Mouse (Mus musculus) hindbrain, embryonic 15.5 days (tissue): Measurements from ENCODE around the gene Epn2. TPM values are rescaled to one million over a fixed set of nuclear protein-coding genes. Genes with fewer than 3 reads are reported as not detected.

Experiments used
- ATAC-seq: fragments of 200-750 bp; cut with Nextera tagmentation; 2 replicates; pipeline ENCODE4 v1.8.0; 2017; ENCODE audit warnings: low read depth, moderate number of reproducible peaks, moderate TSS enrichment; ENCODE audit not compliant: low FRiP score
- H3K27ac ChIP-seq: fragments of 300-500 bp; sonication (generic); replicated peaks from 2 replicates; pipeline ENCODE4 v1.5.1; 2015; ENCODE audit warnings: mild to moderate bottlenecking, inconsistent platforms
- H3K27me3 ChIP-seq: fragments of 300-500 bp; sonication (generic); 2 replicates; pipeline ENCODE4 v1.6.1; 2015; ENCODE audit warnings: control low read depth, inconsistent platforms
- H3K36me3 ChIP-seq: fragments of 300-500 bp; sonication (generic); 2 replicates; pipeline ENCODE4 v1.6.1; 2015; ENCODE audit warnings: control low read depth, inconsistent platforms
- H3K4me1 ChIP-seq: fragments of 300-500 bp; sonication (generic); replicated peaks from 2 replicates; pipeline ENCODE4 v1.6.1; 2015; ENCODE audit warnings: control low read depth, inconsistent platforms
- H3K4me2 ChIP-seq: fragments of 300-500 bp; sonication (generic); 2 replicates; pipeline ENCODE4 v1.6.1; 2015; ENCODE audit warnings: moderate library complexity, mild to moderate bottlenecking, inconsistent platforms
- H3K4me3 ChIP-seq: fragments of 300-500 bp; sonication (generic); 2 replicates; pipeline ENCODE4 v1.5.1; 2015; ENCODE audit warnings: mild to moderate bottlenecking, inconsistent platforms
- H3K9ac ChIP-seq: fragments of 300-500 bp; sonication (generic); 2 replicates; pipeline ENCODE4 v1.6.1; 2015; ENCODE audit warnings: inconsistent platforms
- H3K9me3 ChIP-seq: fragments of 300-500 bp; sonication (generic); 2 replicates; pipeline ENCODE4 v1.6.1; 2016; ENCODE audit warnings: control low read depth, inconsistent platforms
- WGBS: fragments of 180-500 bp; shearing (Covaris S2); methylation state at CpG from one replicate; pipeline ENCODE4 v1.1.7; 2015; 5-methylcytosine and 5-hydroxymethylcytosine counted together
- polyA plus RNA-seq: library from polyadenylated mRNA; unstranded; fragments of >200 nt; fragmentation: Nextera tagmentation; extraction: Ambion mirVana; gene quantifications from 2 replicates; pipeline ENCODE4 v1.2.1, GENCODE M21; 2015

Gene Epn2
- polyA plus RNA-seq, 1 experiment from 2014 or later = 79.6 TPM

GRCm38 (mm10) chr11:61532820-61533219 is 46.7 kb downstream of the Epn2 start:
- no peak for ATAC-seq
- H3K27me3 ChIP-seq = no peaks in the 10 kb centered on the region
- peaks cover 12% of the 10 kb centered on the region for H3K4me1 ChIP-seq
- H3K4me3 ChIP-seq = no peak overlapping the region
- WGBS = 90% methylated on average over 2 of the region's 2 CpGs
- no peak overlapping the region for H3K27ac ChIP-seq
- no peaks in the 10 kb centered on the region for H3K36me3 ChIP-seq
- H3K9ac ChIP-seq = no peak overlapping the region
- H3K4me2 ChIP-seq = no peak overlapping the region
- no peaks in the 10 kb centered on the region for H3K9me3 ChIP-seq

- Histone ChIP-seq H3K36me3 (no peaks in the 10 kb centered on the region), H3K4me1 (peaks cover 12% of the 10 kb centered on the region), H3K27ac (peak overlapping the region; percentile 2), H3K4me2 (no peak overlapping the region), H3K9me3 (no peaks in the 10 kb centered on the region), H3K27me3 (no peaks in the 10 kb centered on the region), H3K9ac (no peak overlapping the region), H3K4me3 (no peak overlapping the region)
- ATAC-seq = peak; percentile 80
- WGBS = 13% methylated on average over 4 of the region's 4 CpGs
These were observed 50.2 kb downstream of the Epn2 start for GRCm38 (mm10) chr11:61529268-61529713.

- H3K27me3 ChIP-seq = no peaks in the 10 kb centered on the region
- peaks cover 12% of the 10 kb centered on the region for H3K4me1 ChIP-seq
- no peak overlapping the region for H3K4me3 ChIP-seq
- no peak overlapping the region for H3K4me2 ChIP-seq
- H3K9me3 ChIP-seq = no peaks in the 10 kb centered on the region
- no peak overlapping the region for H3K9ac ChIP-seq
- ATAC-seq = no peak
- no peak overlapping the region for H3K27ac ChIP-seq
- 0 out of 2 replicates have a peak, but pooled peaks cover 6% of the 10 kb centered on the region for H3K36me3 ChIP-seq
- WGBS = 72% methylated on average over 1 of the region's 1 CpGs
These were observed 52.6 kb downstream of the Epn2 start for GRCm38 (mm10) chr11:61526872-61527271.

- peaks cover 52% of the 10 kb centered on the region for H3K36me3 ChIP-seq
- H3K4me3 ChIP-seq = no peak overlapping the region
- no peaks in the 10 kb centered on the region for H3K4me1 ChIP-seq
- H3K4me2 ChIP-seq = no peak overlapping the region
- no peak overlapping the region for H3K27ac ChIP-seq
- ATAC-seq = no peak
- H3K9me3 ChIP-seq = no peaks in the 10 kb centered on the region
- H3K9ac ChIP-seq = no peak overlapping the region
- WGBS = 93% methylated on average over 3 of the region's 3 CpGs
- no peaks in the 10 kb centered on the region for H3K27me3 ChIP-seq
These were observed 59.9 kb downstream of the Epn2 start for GRCm38 (mm10) chr11:61519484-61520107.

- Histone ChIP-seq H3K4me1 (no peaks in the 10 kb centered on the region), H3K27me3 (no peaks in the 10 kb centered on the region), H3K9me3 (no peaks in the 10 kb centered on the region), H3K4me3 (no peak overlapping the region), H3K36me3 (peaks cover 57% of the 10 kb centered on the region), H3K4me2 (no peak overlapping the region), H3K9ac (no peak overlapping the region), H3K27ac (no peak overlapping the region)
- no peak for ATAC-seq
- WGBS = 94% methylated on average over 3 of the region's 3 CpGs
These were observed 60.6 kb downstream of the Epn2 start for GRCm38 (mm10) chr11:61518871-61519270.

GRCm38 (mm10) chr11:61517971-61518370 is 61.5 kb downstream of the Epn2 start:
- Histone ChIP-seq H3K9ac (no peak overlapping the region), H3K4me3 (no peak overlapping the region), H3K4me2 (no peak overlapping the region), H3K27me3 (no peaks in the 10 kb centered on the region), H3K9me3 (no peaks in the 10 kb centered on the region), H3K36me3 (peaks cover 57% of the 10 kb centered on the region), H3K4me1 (no peaks in the 10 kb centered on the region), H3K27ac (no peak overlapping the region)
- no peak for ATAC-seq
- 88% methylated on average over 1 of the region's 1 CpGs for WGBS

- Histone ChIP-seq H3K27me3 (no peaks in the 10 kb centered on the region), H3K9ac (no peak overlapping the region), H3K36me3 (peaks cover 42% of the 10 kb centered on the region), H3K4me1 (no peaks in the 10 kb centered on the region), H3K27ac (no peak overlapping the region), H3K4me3 (no peak overlapping the region), H3K4me2 (no peak overlapping the region), H3K9me3 (no peaks in the 10 kb centered on the region)
- 38% methylated on average over 3 of the region's 3 CpGs for WGBS
- no peak for ATAC-seq
These were observed 64.5 kb downstream of the Epn2 start for GRCm38 (mm10) chr11:61514953-61515352.

- Histone ChIP-seq H3K4me1 (peaks cover 24% of the 10 kb centered on the region), H3K9me3 (no peaks in the 10 kb centered on the region), H3K4me3 (peak within 1 kb of the TSS; percentile 65), H3K9ac (peak within 1 kb of the TSS; percentile 68), H3K4me2 (peak within 1 kb of the TSS; percentile 65), H3K27ac (peak within 1 kb of the TSS; percentile 94), H3K36me3 (0 out of 2 replicates have a peak, but pooled peaks cover 1% of the 10 kb centered on the region), H3K27me3 (no peaks in the 10 kb centered on the region)
- ATAC-seq = peak; percentile 95
- WGBS = 1% methylated on average over 39 of the region's 39 CpGs
These were observed 74.7 kb downstream of the Epn2 start, which contains the start of gene B9d1 for GRCm38 (mm10) chr11:61504713-61505257. Gene B9d1, plus strand, starts transcription at chr11:61505144.

GRCm38 (mm10) chr11:61503933-61504332 is 75.6 kb downstream of the Epn2 start:
- no peaks in the 10 kb centered on the region for H3K27me3 ChIP-seq

GRCm38 (mm10) chr11:61498736-61499504 is 80.6 kb downstream of the Epn2 start:
- WGBS = 83% methylated on average over 6 of the region's 6 CpGs
- no peaks in the 10 kb centered on the region for H3K9me3 ChIP-seq

More at GRCm38 (mm10) chr11:61503933-61504332, 75.6 kb downstream of the Epn2 start:
- H3K4me1 ChIP-seq = peaks cover 24% of the 10 kb centered on the region
- 70% methylated on average over 8 of the region's 8 CpGs for WGBS
- H3K27ac ChIP-seq = peak overlapping the region; percentile 94
- no peak overlapping the region for H3K4me3 ChIP-seq
- ATAC-seq = no peak
- H3K4me2 ChIP-seq = peak overlapping the region; percentile 65
- peak overlapping the region; percentile 68; the same call in 1 of the 2 replicates for H3K9ac ChIP-seq
- no peaks in the 10 kb centered on the region for H3K36me3 ChIP-seq
- H3K9me3 ChIP-seq = no peaks in the 10 kb centered on the region

GRCm38 (mm10) chr11:61497490-61497889 is 82.0 kb downstream of the Epn2 start:
- 82% methylated on average over 1 of the region's 1 CpGs for WGBS
- no peaks in the 10 kb centered on the region for H3K36me3 ChIP-seq
- no peak for ATAC-seq
- H3K4me3 ChIP-seq = no peak overlapping the region
- no peaks in the 10 kb centered on the region for H3K27me3 ChIP-seq
- H3K4me2 ChIP-seq = no peak overlapping the region
- H3K9me3 ChIP-seq = no peaks in the 10 kb centered on the region
- H3K27ac ChIP-seq = no peak overlapping the region
- no peak overlapping the region for H3K9ac ChIP-seq
- H3K4me1 ChIP-seq = peaks cover 15% of the 10 kb centered on the region

More at GRCm38 (mm10) chr11:61498736-61499504, 80.6 kb downstream of the Epn2 start:
- no peak for ATAC-seq
- Histone ChIP-seq H3K9ac (no peak overlapping the region), H3K4me3 (no peak overlapping the region), H3K4me2 (no peak overlapping the region), H3K27me3 (no peaks in the 10 kb centered on the region), H3K4me1 (peaks cover 11% of the 10 kb centered on the region), H3K36me3 (no peaks in the 10 kb centered on the region), H3K27ac (no peak overlapping the region)

GRCm38 (mm10) chr11:61495528-61495927 is 84.0 kb downstream of the Epn2 start:
- ATAC-seq = no peak
- WGBS = 86% methylated on average over 2 of the region's 2 CpGs
- Histone ChIP-seq H3K9me3 (no peaks in the 10 kb centered on the region), H3K4me2 (no peak overlapping the region), H3K9ac (no peak overlapping the region), H3K27ac (no peak overlapping the region), H3K4me1 (peaks cover 21% of the 10 kb centered on the region), H3K27me3 (no peaks in the 10 kb centered on the region), H3K36me3 (peaks cover 16% of the 10 kb centered on the region; the same call in 1 of the 2 replicates), H3K4me3 (no peak overlapping the region)
